Mouse (Mus musculus): ENCODE data around the gene Mxi1. TPM values are rescaled to one million over a fixed set of nuclear protein-coding genes. Genes with fewer than 3 reads are reported as not detected.
"Not testable (repeated sequence)": the region's sequence is repeated elsewhere in the genome, so short reads cannot be mapped to it uniquely, and the experiment has no call there.

Gene Mxi1
- total RNA-seq, 4 experiments from 2014 or later = 81.4 to 89.0 (median 87.7) TPM

DNA sequence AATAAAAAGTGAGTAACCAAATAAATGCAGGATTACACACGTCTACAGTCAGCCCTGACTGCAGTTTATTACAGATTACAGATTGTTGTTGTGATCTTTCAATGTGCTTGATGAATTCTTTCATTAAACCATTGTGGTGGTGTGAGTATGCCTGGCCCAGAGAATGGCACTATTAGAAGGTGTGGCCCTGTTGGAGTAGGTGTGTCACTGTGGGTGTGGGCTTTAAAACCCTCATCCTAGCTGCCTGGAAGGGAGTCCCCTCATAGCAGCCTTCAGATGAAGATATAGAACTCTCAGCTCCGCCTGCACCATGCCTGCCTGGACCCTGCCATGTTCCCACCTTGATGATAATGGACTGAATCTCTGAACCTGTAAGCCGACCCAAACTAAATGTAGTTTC is 84.6 kb downstream of the Mxi1 start:
- DNase-seq (ENCODE audit: low spot score in 2 of 2) = not testable (repeated sequence)

- not testable (repeated sequence) for DNase-seq (ENCODE audit: low spot score in 2 of 2)
Observed at GRCm38 (mm10) chr19:53395805-53396204, 85.5 kb downstream of the Mxi1 start.

DNA sequence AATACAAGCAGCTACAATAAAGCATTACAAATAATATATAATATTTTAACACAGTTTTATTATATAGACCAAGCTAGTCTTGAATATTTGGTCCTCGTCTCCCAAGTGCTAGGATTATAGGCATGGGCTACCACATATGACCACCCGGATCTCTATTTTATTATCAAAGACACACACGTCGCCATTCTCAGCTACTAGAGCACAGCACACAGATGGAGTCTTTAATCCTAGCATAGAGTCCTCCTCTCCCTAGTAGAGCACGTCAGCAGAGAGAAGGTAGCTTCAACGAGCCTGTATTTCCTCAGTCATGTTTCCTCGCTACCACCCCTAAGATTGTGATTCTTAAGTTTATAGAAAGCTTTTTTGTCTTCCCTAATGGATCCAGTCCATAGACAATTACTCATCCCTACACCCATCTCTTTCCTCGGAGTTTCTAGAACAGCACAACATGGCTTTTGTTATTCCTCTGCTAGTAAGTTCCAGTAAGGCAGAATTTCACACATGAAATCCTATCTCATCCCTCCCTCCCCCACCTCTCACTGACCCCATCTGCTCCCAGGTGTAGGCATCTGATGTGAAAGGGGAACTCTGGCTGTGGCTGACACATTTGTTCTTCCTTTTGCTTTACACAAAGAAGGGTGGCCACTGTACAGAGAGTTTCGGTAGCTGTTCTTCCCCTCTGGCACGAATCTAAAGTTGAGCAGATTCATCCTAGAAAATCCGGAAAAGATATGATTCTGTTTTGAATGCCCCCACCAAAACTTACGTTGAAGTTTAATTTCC is 87.3 kb downstream of the Mxi1 start:
- no peak for DNase-seq (ENCODE audit: low spot score in 2 of 2)

GRCm38 (mm10) chr19:53399213-53399612 is 88.9 kb downstream of the Mxi1 start:
- no peak for DNase-seq (ENCODE audit: low spot score in 2 of 2)

DNA sequence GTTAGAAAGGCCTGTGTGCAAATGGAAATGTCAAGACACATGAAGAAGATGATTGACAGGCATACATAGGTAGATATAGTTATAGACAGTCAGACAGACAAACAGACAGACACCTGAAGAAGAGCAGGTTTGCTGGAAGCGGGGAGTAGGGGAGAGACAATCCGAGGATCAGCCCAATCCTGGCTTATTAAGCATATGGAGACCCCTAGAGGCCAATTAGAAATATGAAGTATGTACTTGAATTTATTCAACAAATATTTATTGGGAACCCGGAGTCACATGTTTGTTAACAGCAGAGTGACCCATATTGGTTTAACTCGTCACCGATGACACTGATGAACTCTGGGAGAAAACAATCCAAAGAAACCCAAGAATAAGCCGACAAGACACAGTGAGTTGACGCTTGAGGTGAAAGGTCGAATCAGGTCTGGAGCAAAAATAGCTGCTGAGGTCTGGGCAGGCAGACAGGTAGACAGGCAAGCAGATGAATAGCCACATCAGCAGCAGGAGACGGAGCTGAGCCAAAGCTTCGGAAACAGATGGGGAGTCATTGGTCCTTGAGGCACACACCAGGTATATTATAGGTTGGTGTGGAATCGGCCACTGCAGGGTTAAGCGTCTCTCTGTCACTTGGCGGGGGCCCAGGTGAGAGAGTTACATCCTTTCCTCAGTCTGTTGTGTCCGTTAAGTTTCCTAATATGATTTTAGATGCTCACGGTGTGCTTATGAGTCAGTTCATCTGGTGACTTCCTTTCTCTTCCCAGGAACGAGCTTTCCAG is 90.2 kb downstream of the Mxi1 start:
- DNase-seq (ENCODE audit: low spot score in 2 of 2) = no peak

DNA sequence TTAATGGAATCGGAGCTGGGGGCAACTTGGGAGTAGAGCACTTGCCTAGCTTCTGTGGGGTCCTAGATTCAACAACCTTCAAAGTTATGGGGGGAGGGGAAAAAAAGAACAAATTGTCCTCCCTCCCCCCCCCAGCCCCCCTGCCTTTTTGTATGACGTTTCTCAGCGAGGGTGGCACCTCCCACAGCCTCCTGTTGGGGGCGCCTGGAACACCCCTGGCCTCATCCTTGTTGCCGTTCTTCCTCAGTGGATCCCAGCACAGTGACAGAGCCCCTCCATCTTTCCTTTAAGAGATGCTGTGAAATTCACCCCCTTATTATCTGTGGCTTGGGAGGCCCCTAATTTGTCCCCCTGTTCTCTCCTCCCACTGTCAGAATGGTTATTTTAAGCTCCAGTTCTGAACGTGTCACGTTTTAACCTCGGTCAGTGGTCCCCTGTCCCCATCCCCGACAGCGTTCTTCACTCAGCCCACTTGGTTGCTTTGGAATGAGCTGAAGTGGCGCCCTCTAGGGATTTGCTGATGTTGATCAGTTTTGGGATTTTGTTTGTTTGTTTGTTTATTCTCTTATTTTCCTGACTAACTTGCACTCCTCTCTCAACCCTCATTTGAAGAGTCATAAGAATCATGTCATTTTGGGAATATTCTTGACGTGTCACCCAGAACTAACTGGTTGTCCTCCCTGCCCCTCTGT is 92.6 kb downstream of the Mxi1 start:
- DNase-seq (ENCODE audit: low spot score in 2 of 2) = no peak

- DNase-seq (ENCODE audit: low spot score in 2 of 2) = no peak
Observed at GRCm38 (mm10) chr19:53404219-53404836, 94.0 kb downstream of the Mxi1 start.

GRCm38 (mm10) chr19:53404837-53405356 is 94.6 kb downstream of the Mxi1 start:
- no peak for DNase-seq (ENCODE audit: low spot score in 2 of 2)

DNA sequence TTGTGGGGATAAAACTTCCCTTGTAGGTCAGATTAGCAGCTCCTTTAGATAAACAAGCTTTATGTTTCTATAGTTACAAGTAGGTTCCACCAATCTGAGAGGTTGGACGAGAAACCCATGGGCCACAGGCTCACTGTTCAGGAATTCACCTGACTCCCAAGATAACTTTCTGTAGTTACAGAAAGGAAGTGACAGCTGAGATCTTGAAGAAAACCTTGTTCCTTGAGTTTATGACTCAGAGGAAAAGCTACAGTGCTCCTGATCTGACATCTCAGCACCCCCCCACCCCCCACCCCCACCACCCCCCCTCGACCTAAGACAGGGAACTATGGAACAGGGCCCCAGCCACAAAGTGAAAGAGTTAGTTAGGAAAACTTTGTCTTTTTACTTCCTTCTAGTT is 95.5 kb downstream of the Mxi1 start:
- no peak for DNase-seq (ENCODE audit: low spot score in 2 of 2)

DNA sequence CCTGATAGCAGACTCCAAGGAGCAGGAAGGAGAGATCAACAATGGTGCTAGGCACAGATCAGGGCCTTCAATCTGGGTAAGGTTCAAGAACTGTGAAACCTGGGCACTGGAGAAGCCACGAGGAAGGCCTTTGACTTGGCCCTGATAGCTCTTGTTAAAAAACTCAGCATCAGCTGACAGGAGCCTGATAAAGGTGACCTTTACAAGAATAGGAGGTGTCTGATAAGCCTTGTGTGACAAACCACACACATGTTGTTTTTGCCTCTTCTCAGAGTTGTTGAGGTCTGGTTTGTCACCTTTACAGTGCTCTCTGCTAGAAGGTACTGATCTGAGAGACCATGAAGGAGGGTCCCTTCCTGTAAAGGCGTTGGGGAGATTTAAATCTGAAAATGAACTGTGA is 97.0 kb downstream of the Mxi1 start:
- DNase-seq (ENCODE audit: low spot score in 2 of 2) = no peak

DNA sequence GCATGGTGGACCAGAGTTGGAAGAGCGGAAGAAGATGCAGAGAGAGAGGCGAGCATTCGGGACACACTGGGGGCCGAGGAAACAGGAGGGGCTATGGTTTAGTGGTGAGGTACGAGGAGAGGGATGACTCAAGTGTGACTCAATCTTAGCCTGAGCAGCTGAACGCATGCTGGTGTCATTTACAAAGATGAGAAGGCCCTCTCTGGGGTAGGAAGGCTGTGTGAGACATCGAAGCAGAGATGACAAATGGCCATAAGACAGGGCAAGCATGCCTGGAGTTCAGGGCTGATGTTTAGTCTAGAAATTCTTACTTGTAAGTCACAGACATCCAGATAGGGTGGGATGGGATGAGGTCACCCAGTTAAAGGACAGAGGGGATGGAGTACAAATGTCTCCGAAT is 98.1 kb downstream of the Mxi1 start:
- no peak for DNase-seq (ENCODE audit: low spot score in 2 of 2)

- no peak for DNase-seq (ENCODE audit: low spot score in 2 of 2)
Observed at GRCm38 (mm10) chr19:53409663-53410307, 99.5 kb downstream of the Mxi1 start.

DNA sequence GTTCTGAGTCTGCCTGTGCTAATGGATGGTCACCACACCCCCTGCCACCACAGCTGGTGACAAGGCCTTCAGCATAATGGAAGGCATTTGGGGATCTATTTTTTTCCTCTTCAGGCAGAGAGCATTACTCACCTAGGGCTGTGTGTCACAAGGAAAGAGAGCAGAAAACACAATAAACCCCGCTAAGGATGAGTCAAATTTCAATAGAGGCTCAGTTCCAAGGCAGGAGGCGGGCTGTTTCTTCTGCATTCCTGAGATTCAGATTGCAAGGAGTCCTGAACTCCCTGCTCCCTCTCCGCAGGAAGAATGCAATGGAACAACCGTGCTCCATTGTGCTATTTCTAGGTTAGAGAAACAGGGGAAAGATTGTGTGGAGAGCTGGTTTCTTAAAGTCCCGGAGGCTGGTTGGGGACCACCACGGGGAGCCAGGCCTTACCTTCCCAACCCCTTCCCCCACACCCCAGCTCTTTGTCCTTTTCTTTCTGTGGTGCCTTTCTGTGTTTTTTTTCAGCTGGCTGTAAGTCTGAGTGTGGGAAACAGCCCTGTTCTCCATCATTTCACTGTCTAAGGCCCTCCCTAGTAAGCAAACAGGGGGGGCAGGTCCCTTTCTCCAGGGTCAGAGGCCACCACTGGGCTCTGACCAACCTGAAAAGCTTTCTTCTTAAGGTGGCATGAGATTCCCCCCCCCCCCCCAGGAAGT is 102.0 kb downstream of the Mxi1 start:
- peak in 1 of 2 experiments; percentile 64 for DNase-seq (ENCODE audit: low spot score in 2 of 2)

DNA sequence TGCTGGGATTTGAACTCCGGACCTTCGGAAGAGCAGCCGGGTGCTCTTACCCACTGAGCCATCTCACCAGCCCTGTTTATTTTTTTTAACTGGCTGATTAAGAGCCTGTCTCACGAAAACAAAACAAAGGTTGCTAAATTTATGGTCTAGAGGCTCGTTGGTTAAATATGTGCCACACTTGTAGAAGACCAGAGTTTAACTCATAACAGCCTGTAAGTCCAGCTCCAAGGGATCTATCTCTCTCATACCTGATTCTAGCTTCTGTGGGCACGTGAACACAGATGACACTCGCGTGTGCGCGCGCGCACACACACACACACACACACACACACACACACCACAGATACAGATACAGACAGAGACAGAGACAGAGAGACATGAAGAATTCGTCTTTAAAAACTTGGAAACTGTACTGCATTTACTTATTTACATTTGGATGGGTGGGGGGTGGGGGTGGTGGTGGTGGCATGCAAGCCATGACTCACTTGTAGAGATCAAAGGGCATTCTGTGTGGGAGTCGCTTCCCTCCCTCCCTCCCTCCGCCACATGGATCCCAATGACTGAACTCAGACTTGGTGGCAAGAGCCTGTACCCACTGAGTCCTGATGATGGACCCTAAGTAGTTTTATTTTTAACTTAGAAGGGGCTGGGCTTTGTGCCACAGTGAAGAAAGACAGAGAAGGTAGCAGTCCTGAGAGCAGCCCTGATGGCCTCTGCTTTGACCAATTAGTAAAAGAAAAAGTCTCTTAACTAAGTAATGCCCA is 103.5 kb downstream of the Mxi1 start:
- DNase-seq (ENCODE audit: low spot score in 2 of 2) = no peak

GRCm38 (mm10) chr19:53414650-53415049 is 104.3 kb downstream of the Mxi1 start:
- DNase-seq (ENCODE audit: low spot score in 2 of 2) = no peak

DNA sequence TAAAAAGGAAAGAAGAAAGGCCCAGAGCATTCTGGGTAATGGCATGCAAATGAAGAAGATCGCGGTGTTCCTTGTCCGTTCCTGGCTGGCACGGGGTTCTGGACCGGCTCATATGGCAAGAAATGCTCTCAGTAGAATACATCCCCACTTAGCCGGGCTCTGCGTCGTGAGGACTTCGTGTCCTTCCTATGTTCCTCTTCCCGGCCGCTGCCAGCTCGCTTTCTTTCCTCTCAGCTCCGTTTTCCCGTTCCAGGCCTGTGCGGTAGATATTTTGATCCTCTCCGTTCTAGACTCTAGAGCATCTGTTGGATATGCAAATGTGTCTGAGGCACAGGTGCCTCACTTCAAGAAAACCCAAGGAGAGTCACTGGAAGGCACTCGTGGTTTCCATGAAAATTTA is 104.9 kb downstream of the Mxi1 start:
- peak; percentile 18 to 44 for DNase-seq (ENCODE audit: low spot score in 2 of 2)

- no peak for DNase-seq (ENCODE audit: low spot score in 2 of 2)
Observed at GRCm38 (mm10) chr19:53419834-53420233, 109.5 kb downstream of the Mxi1 start.

DNA sequence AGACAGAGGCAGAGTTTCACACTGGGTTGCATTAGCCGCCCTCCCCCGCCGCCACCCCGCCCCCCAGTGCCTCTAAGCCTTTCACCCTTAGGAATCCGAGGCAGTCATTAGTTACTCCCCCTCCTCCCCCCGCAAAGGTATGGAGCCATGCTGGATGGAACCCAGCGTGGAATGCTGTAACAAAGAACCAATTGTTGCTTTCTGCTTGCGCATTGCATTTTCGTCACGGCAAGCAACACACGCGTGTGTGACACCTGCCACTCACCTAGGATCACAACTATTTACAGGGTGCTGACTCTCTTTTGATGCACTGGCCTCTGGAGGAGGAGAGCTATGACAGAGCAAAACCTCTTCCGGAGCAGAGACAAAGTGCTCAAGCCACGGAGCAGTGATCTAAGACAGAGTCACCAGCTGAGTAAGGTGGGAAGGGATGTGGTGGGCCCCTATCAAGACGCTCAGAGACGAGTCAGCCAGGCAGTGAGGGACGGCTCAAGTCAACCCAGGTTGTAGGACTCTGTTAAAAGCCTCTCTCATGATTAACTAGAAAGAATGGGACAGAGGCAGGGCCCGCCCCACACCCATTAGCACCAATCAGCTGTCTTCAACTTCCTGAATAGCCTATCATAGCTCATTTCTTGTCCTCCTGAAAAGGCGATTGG is 110.7 kb downstream of the Mxi1 start:
- peak; percentile 43 to 48 for DNase-seq (ENCODE audit: low spot score in 2 of 2)

- DNase-seq (ENCODE audit: low spot score in 2 of 2) = no peak
Observed at GRCm38 (mm10) chr19:53421583-53422188, 111.4 kb downstream of the Mxi1 start.

Measured in left cerebral cortex, adult 8-10 months (tissue).